Mouse (Mus musculus) NIH3T3 (cell line): Measurements from ENCODE around the gene Cd81.

Experiments used
- DNase-seq: peaks from one replicate; pipeline ENCODE4 v3.0.0-alpha.2; 2012; ENCODE audit warnings: low read depth

Gene Cd81

DNA sequence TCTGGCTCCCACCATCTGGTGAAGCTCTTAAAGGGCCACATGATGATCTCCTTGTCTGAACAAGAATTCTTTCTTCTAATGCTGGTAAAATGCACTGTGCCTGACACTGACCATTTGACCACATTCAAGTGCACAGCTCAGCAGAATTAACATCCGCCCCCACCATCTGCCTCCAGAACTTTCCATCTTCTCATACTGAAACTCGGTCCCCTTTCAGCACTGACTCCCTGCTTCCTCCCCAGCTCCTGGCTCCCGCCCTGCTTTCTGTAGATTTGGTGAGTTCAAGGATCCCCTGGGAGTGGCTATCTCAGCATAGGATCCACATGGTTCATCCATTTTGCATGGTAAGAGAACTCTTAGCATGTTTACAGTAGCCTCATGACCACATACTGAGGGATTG, 31.8 kb upstream of the Cd81 start:
- DNase-seq: no peak

DNA sequence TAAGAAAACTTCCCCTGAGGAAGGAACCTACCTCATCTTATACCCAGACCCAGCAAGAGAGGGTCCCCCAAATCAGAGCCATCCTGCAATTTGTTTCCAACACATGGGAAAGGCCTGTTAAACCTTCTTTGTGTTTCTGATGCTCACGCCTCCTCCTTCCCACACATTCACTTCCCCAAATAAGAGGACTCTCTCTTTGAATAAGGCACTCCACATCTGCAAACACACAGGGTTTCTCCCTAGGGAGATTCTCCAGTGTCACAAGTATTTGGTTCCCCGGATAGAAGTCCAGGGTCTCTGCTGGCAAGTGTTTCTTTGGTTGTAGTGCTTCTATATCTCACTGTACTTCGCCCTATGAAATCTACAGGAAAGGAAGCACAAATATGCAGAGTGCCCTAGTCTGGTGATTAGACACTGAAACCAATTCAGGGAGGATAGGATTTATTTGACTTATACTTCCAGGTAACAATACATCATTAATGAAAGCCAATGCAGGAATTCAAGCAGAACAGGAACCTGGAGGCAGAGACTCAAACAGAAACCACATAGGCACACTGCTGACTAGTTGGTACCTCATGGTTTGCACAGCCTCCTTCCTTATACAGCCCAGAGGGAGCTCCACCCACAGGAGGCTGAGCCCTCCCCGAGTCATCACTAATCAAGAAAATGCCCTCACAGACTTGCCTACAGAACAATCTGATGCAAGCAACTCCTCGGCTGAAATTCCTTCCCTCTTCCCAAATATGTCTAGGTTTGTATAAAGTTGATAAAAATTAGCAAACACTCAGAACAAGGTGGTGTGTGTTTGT, 31.0 kb upstream of the Cd81 start:
- peak; percentile 77 for DNase-seq

GRCm38 (mm10) chr7:143023499-143023898, 29.0 kb upstream of the Cd81 start:
- DNase-seq: no peak

- no peak for DNase-seq
Observed at GRCm38 (mm10) chr7:143024293-143024692, 28.2 kb upstream of the Cd81 start.

GRCm38 (mm10) chr7:143025496-143025895, 27.0 kb upstream of the Cd81 start:
- peak; percentile 30 for DNase-seq

GRCm38 (mm10) chr7:143027196-143027595, 25.3 kb upstream of the Cd81 start:
- no peak for DNase-seq

DNA sequence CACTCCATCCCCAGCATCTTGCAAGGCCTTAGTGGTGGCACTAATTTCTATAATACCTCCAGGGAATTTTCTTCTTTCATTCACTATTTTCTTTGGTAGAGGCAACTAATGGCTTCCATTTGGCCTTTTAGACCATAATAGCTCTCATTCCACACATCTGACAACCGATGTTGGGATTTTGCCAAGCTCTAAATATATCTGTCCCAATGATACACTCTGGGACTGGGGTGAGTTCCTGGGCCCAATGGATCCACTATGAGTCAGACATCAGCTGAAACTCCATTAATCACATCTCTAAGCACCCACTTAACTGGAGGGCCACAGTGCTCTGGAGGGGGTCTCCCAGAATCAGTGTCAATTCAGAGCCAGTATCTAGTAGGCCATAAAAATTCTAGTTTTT, 20.7 kb upstream of the Cd81 start:
- DNase-seq: peak; percentile 83

GRCm38 (mm10) chr7:143033581-143033980, 19.0 kb upstream of the Cd81 start:
- DNase-seq: no peak

GRCm38 (mm10) chr7:143034112-143034511, 18.4 kb upstream of the Cd81 start:
- no peak for DNase-seq

GRCm38 (mm10) chr7:143034519-143035450, 17.8 kb upstream of the Cd81 start:
- DNase-seq: peak; percentile 62

DNA sequence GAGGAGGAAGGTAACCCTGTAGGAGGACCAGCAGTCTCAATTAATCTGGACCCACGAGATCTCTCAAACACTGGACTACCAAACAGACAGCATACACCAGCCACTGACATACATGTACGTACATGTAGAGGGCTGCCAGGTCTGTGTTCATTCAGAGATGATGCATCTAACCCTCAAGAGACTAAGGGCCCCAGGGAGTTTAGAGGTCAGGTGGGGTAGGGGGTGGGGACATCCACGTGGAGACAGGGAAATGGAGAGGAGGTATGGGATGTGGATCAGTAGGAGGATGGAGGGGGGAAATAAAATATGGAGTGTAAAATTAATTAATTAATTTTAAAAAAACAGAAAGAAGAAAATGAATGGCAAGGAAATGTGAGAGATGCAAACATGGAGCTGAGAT, 15.8 kb upstream of the Cd81 start:
- no peak for DNase-seq

DNA sequence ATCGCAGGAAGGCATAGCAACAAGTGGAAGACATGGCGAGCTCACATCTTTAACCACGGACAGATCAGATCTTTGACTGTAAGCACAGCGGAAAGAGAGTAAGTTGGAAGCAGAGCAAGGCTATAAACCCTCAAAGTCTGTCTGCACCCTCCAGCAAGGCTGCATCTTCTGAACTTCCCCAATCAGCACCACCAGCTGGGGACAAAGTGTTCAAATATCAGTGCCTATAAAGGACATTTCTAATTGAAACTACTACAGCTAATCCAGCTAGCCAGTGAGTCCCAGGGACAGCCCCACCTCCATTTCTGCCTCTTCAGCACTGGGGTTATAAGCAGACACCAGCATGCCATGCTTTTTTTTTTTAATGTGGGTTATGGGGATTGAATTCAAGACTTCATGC, 15.2 kb upstream of the Cd81 start:
- DNase-seq: no peak

GRCm38 (mm10) chr7:143038174-143038931, 14.2 kb upstream of the Cd81 start:
- DNase-seq: no peak

DNA sequence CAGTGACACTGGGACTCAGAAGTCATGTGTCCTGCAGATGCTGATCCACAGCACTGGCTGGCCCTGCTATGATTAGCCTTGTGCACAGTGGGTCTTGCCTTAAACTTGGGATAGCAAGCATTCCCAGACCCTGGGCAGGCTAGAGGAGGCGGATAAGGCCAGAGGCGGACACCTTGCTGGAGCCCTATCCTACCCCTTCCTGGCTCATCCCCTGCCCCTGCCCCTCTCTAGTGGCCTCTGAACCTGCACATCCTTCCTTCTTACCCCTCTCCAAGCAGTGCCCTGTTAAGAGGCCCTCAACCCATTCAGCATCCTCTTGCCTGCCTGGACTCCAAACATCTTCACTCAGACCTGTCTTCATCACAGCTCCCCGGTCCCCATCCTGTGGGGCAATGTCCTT, 12.0 kb upstream of the Cd81 start:
- no peak for DNase-seq

GRCm38 (mm10) chr7:143041138-143041822, 11.3 kb upstream of the Cd81 start:
- no peak for DNase-seq

DNA sequence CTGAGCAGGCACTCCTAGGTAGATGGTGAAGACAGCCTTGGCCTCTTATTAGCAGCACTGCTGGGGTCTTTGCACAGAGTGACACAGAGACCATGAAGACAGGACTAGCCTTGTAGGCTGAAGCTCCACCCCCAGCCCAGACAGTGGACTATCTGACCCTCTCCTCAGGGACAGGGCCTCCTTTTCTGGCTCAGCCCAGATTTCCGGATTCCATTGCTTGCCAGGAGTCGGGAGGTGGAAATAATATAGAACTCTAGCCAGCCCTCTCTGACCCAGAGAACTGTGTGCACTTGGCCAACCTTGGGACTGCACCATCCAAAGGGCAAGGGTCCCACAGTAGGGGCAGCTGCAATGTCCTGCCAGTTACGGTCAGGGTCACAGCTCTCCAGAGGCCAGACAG, 10.4 kb upstream of the Cd81 start:
- no peak for DNase-seq

GRCm38 (mm10) chr7:143042897-143043300, 9.6 kb upstream of the Cd81 start:
- no peak for DNase-seq

DNA sequence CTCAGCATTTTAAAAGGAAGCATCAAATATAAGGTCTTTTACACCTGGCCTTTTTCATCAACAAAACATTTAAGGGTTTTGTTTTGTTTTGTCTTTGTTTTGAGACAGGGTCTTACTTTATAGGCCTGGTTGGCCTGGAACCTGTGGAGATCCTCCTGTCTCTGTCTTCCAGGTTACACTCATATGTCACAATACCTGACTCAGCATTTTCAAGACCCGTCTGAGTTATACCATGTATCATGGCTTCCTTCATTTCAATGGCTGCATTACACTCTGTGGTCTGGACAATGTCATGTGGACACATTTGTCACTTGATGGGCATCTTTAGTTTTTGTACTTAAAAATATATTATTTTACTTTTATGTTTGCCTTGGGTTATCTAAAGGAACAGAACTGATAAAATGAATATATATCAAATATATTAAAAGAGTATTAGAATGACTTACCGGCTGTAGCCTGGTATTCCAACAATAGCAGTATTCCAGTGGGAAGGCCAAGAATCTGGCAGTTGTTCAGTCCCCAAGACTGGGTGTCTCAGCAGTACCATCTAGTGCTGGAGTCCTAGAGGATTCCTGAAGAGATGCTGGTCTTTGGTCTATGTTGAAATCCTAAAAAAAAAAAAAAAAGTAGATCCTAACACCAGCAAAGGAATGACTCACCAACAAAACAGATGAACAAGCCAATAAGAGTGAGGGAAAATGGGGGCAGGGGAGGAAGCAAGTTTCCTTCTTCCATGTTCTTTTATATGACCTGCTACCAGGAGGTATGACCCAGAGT, 8.3 kb upstream of the Cd81 start:
- peak; percentile 66 for DNase-seq

- DNase-seq: peak; percentile 44
Observed at GRCm38 (mm10) chr7:143044826-143045206, 7.7 kb upstream of the Cd81 start.

DNA sequence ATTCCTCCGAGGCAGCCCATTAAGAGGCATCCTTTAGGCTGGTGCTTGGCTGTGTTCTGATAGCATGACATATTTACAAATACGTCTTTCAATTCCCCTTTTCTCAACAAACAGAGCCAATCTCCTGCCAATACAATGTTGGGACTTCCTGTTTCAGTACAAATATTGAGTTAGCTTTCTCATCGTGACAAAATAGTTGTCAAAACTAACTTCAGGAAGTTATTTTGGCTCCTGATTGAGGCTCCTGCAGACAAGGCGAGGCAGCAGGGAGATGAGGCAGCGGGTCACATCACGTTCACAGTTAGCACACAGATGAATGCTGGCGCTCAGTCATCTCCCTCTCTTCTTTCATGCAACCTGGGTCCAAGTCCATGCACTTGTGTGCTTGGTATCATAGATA, 6.2 kb upstream of the Cd81 start:
- no peak for DNase-seq

- no peak for DNase-seq
Observed at GRCm38 (mm10) chr7:143049331-143049730, 3.2 kb upstream of the Cd81 start.
